Mouse (Mus musculus) brain, embryonic 14.5 days (tissue): Measurements from ENCODE around the gene Ston1.

ENCODE experiments used
- CTCF ChIP-seq: fragments of 200-500 bp; IDR thresholded peaks from 2 replicates; pipeline ENCODE4 v1.5.1; 2012; ENCODE audit warnings: inconsistent platforms, mild to moderate bottlenecking, moderate library complexity, borderline replicate concordance; ENCODE audit not compliant: insufficient read depth, insufficient read length; ENCODE audit errors: extremely low read depth
- POLR2A ChIP-seq: fragments of 200-500 bp; IDR thresholded peaks from 2 replicates; pipeline ENCODE4 v1.6.1; 2012; ENCODE audit warnings: mild to moderate bottlenecking, inconsistent platforms, borderline replicate concordance; ENCODE audit not compliant: poor library complexity, insufficient read depth, insufficient read length, severe bottlenecking; ENCODE audit errors: extremely low read depth

GRCm38 (mm10) chr17:88647149-88647548 lies 49.7 kb downstream of the Ston1 start:
- TF ChIP-seq CTCF (no peak), POLR2A (no peak)
